Mouse (Mus musculus): Measurements from ENCODE around the gene Nsun7.

- TF ChIP-seq CTCF (IDR thresholded peaks at IDR 0.05; ENCODE audit: borderline replicate concordance, insufficient read depth, low read length) (no peak), POLR2A (IDR thresholded peaks at IDR 0.05; ENCODE audit: low read depth, low read length) (no peak)
Measured at GRCm38 (mm10) chr5:66253219-66253618, 6.5 kb upstream of the Nsun7 start.
